Mouse (Mus musculus) T-helper 1 cell (primary cell): ENCODE data around the gene Abca5.

Source experiments
- in situ Hi-C: fragments of 300-600 bp; cut with MboI, MseI; formaldehyde crosslinking; loops from one replicate; pipeline ENCODE4 v1.15.1; 2025; ENCODE audit warnings: high pct_unique_total_duplicates

The Abca5 gene

GRCm38 (mm10) chr11:110337289-110338245 is at the start of gene Abca5:
Abca5 (minus strand) TSS chr11:110337716.
- in situ Hi-C loops = no loop called here

GRCm38 (mm10) chr11:110385487-110385886 is 48.0 kb upstream of the Abca5 start:
- in situ Hi-C loops = no loop called here

GRCm38 (mm10) chr11:110380310-110380668 is 42.8 kb upstream of the Abca5 start:
- in situ Hi-C loops = no loop called here

GRCm38 (mm10) chr11:110379661-110380309 is 42.3 kb upstream of the Abca5 start:
- in situ Hi-C loops = no loop called here

GRCm38 (mm10) chr11:110374036-110374435 is 36.5 kb upstream of the Abca5 start:
- in situ Hi-C loops = no loop called here

GRCm38 (mm10) chr11:110372266-110372954 is 34.9 kb upstream of the Abca5 start:
- in situ Hi-C loops = no loop called here

GRCm38 (mm10) chr11:110371827-110372226 is 34.3 kb upstream of the Abca5 start:
- in situ Hi-C loops = no loop called here

GRCm38 (mm10) chr11:110369312-110370019 is 31.9 kb upstream of the Abca5 start:
- in situ Hi-C loops = no loop called here

- in situ Hi-C loops = no loop called here
Measured at GRCm38 (mm10) chr11:110367638-110368037, 30.1 kb upstream of the Abca5 start.

GRCm38 (mm10) chr11:110366902-110367301 is 29.4 kb upstream of the Abca5 start:
- in situ Hi-C loops = no loop called here

- in situ Hi-C loops = no loop called here
Measured at GRCm38 (mm10) chr11:110365016-110365415, 27.5 kb upstream of the Abca5 start.

- in situ Hi-C loops = loop anchor here (5.0 kb wide), 1 partner anchor 424 kb away; no protein-coding TSS in a partner anchor
Measured at GRCm38 (mm10) chr11:110357756-110358551, 20.4 kb upstream of the Abca5 start.

- in situ Hi-C loops = loop anchor here (5.0 kb wide), 1 partner anchor 427 kb away; no protein-coding TSS in a partner anchor
Measured at GRCm38 (mm10) chr11:110355131-110355530, 17.6 kb upstream of the Abca5 start.

GRCm38 (mm10) chr11:110354261-110354660 is 16.7 kb upstream of the Abca5 start:
- in situ Hi-C loops = no loop called here

GRCm38 (mm10) chr11:110348170-110348569 is 10.7 kb upstream of the Abca5 start:
- in situ Hi-C loops = no loop called here

GRCm38 (mm10) chr11:110347768-110348167 is 10.3 kb upstream of the Abca5 start:
- in situ Hi-C loops = no loop called here

GRCm38 (mm10) chr11:110336814-110337288 is 665 bp downstream of the Abca5 start:
- in situ Hi-C loops = no loop called here

GRCm38 (mm10) chr11:110330093-110330492 is 7.4 kb downstream of the Abca5 start:
- in situ Hi-C loops = no loop called here

- in situ Hi-C loops = no loop called here
Measured at GRCm38 (mm10) chr11:110322266-110322665, 15.2 kb downstream of the Abca5 start.

- in situ Hi-C loops = no loop called here
Measured at GRCm38 (mm10) chr11:110306475-110307168, 30.9 kb downstream of the Abca5 start.
